Mouse (Mus musculus) R1 (cell line): ENCODE measurements at regions not wholly inside any gene's neighbourhood (a gene's known extent, or its start where the extent isn't known, plus 50 kb on each side); places are given as distances from the start of the nearest gene placed in this dataset.

Source experiments
- DNase-seq: peaks from one replicate; pipeline ENCODE4 v3.0.0-alpha.2; 2018; ENCODE audit warnings: low read depth, low spot score

GRCm38 (mm10) chr15:65347277-65347676 is 332.6 kb upstream of the Gm21961 start:
- no peak for DNase-seq

DNA sequence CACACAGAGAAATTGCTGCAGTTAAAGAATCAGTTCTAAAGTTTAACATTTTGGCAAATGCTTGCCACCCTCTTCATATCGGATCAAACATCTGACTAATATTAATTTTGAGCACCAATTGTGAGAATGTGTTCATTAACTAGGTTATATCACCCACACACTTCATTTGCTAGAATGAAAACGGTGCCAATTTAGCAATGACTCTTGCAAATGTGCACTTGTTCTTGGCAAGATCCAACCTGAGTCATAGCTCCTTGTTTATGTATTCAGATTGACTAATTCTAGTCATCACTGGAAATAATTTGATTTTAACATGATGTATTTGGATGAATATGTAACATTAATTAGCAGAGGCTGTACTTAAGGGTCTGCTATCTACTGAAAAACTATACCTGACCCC is 327.8 kb upstream of the Gm21961 start:
- no peak for DNase-seq

DNA sequence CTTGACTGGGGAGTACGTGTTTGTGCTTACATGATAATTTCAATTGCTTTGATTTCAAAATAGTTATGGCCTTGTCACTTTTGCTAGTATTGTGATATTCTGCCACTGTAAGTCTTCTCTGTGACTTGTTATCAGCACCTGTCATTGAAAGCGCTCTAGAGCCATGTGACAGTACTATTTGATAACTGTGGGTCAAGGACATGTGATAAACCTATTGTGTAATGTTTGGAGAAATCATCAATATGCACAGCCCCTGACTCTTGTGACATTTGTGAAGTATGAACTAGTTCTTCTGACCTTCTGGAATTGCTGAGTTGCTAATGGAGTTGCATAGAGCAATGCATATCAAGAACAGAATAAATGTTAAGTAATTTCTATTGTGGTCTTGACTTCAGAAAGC is 319.4 kb upstream of the Gm21961 start:
- no peak for DNase-seq

GRCm38 (mm10) chr15:65308066-65308465 is 293.4 kb upstream of the Gm21961 start:
- no peak for DNase-seq

DNA sequence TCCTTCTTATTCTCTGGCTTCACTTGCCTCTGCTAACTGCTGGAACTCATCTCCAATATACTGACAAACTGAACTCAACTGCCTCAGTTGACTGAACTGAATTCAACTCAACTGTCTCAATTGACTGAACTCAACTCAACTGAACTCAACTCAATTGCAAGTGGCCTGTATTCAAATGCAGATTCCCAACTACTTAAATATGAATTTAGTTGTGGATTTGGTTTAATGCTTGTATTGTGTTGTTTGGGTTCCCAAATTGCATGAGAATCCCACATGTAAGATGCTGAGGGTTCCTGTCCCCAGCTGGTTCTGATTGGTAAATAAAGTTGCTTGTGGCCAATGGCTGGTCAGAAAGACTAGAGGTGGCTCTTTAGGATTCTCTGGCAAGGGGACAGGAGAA is 244.1 kb upstream of the Gm21961 start:
- DNase-seq, result peak; percentile 76

DNA sequence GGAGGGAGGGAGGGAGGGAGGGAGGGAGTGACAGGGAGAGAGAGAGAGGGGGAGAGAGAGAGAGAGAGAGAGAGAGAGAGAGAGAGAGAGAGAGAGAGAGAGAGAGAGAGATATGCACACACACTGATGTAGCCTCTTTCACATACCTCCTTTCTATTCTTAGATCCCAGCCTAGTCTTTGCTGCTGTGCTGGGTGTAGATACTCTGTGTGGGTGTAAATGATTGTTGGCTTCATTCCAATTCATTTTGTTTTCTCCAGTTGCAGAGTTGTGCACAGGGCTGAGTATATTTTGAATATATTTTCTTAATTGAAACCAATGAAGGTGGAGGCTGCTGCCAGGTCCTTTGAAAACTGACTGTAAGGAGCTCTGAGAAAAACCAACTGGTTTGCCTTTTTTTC is 207.8 kb upstream of the Gm21961 start:
- no peak for DNase-seq

- DNase-seq, result peak; percentile 91
Measured at GRCm38 (mm10) chr15:65217908-65218307, 203.2 kb upstream of the Gm21961 start.

- DNase-seq, result no peak
Measured at GRCm38 (mm10) chr15:65196307-65196706, 181.6 kb upstream of the Gm21961 start.

DNA sequence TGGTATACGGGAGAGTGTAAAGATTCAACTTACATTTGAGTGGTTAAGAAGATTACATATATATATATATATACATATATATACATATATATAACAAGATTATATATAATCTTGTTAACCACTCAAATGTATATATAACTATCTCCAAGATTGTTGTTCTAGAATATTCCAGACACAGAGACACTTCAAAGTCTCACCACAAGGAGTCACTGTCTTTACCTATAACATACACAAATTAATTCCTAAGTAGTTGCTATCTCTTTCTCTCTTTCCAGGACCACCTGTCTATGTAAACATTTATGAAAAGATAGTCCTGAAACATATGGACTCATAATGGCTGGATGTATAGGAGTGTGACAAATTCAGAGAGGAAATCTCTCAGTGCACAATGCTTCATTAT is 178.9 kb upstream of the Gm21961 start:
- DNase-seq, result peak; percentile 23
